Mouse (Mus musculus): ENCODE results near the gene Olfr288.
A peak's percentile ranks its signal among the peaks of the same experiment; 100 is the strongest.

GRCm38 (mm10) chr15:98173821-98174220 lies 21.5 kb downstream of the Olfr288 start:
- TF ChIP-seq CTCF (IDR thresholded peaks at IDR 0.05) = peak; percentile 83
- TF ChIP-seq POLR2A (IDR thresholded peaks at IDR 0.05; ENCODE audit: insufficient read depth, low read depth, low read length) = no peak
- TF ChIP-seq EP300 (IDR thresholded peaks at IDR 0.05; ENCODE audit: insufficient read depth, low read depth, low read length) = no peak
